Mouse (Mus musculus): ENCODE data around the gene Gal3st2b.
"Not testable (repeated sequence)": the region's sequence is repeated elsewhere in the genome, so short reads cannot be mapped to it uniquely, and the experiment has no call there.

- TF ChIP-seq CTCF (IDR thresholded peaks at IDR 0.05; ENCODE audit: low read depth, low read length); POLR2AphosphoS5 (IDR thresholded peaks at IDR 0.05; ENCODE audit: insufficient replicate concordance, low read depth, low read length); GATA1 (IDR thresholded peaks at IDR 0.05; ENCODE audit: borderline replicate concordance, low read length); TAL1 (conservative IDR thresholded peaks at IDR 0.05; ENCODE audit: low read depth, low read length); GATA2 (IDR thresholded peaks at IDR 0.05; ENCODE audit: borderline replicate concordance, low read depth, low read length): not testable (repeated sequence)
Measured at GRCm38 (mm10) chr1:93918775-93919174, 664 bp downstream of the Gal3st2b start.

Measured in G1E (cell line).